Mouse (Mus musculus): ENCODE results near the gene Ift22. TPM values are rescaled to one million over a fixed set of nuclear protein-coding genes. Genes with fewer than 3 reads are reported as not detected.
A peak's percentile ranks its signal among the peaks of the same experiment; 100 is the strongest.
"Not testable (repeated sequence)": the region's sequence is repeated elsewhere in the genome, so short reads cannot be mapped to it uniquely, and the experiment has no call there.

The Ift22 gene
- total RNA-seq, 2 experiments from 2014 or later, result 1.3 to 1.7 TPM

DNA sequence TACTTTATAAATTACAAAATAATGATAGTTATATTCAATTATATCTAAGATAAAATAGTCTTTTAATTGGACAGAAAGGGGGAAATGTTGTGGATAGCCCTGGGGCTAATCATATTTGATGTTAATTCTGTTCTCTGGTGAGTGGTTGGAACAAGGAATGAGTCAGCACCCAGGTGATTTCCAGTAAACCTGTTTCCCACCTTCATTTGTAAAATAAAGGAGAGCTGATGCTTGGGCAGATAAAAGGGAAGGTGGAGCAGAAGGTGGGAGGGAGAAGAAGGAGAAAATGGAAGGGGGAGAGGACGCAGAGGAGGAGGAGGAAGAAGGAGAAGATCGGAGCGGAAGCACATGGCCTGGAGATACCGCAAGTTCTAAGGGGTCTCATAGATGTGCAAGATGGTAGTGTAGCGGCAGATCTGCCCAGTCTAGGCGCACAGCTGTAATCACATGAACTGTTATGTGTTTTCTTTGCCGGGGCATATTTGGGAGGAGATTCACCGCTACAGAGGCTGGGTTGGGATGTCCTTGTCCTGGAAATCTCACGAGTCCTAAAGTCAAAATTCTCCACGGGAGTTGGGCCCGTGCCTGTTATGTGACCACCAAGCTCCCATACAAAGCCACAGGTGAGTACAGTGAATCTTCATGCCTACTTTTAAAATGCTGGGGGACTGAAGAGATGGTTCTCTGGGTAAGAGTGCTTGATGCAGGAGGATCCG, 33.1 kb downstream of the Ift22 start:
- no peak for ATAC-seq (replicated peaks; ENCODE audit: low FRiP score, poor library complexity, severe bottlenecking)

DNA sequence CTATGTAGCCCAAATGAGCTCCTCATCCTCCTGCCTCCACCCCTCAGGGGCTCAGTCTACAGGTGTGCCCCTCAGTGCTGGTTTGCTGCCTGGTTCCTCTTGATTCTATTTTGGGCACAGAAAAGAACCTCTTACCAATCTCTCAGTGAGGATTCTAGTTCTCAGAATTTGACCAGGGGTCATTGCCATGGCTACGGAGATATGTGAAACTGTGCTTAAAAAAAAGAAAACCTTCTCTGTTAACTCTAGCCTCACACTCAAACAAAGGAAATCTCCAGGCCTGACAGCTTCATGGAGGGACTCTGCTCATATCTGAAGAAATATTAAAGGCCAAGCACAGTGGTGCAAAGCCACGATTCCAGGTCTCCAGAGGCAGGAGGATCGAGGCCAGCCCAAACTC, 34.8 kb downstream of the Ift22 start:
- no peak for ATAC-seq (replicated peaks; ENCODE audit: low FRiP score, poor library complexity, severe bottlenecking)

DNA sequence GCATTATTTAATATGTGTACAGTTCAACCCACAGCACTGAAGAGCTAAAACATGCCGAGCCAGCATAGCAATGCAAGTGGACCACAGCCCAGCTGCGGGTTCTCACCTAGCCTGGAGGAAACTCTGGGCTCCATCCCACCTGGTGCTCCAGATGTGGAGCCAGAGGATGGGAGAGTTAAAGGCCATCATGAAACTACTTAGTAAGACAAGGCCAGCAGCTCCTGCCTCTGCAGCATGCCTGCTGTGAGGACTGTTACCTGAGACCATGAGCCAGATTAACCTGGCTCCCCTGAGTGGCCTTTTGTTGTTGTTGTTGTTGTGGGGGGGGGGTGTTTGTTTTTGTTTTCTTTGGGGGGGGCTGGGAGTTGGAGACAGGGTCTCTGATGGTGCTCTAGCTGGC, 35.4 kb downstream of the Ift22 start:
- ATAC-seq (replicated peaks; ENCODE audit: low FRiP score, poor library complexity, severe bottlenecking), result no peak

DNA sequence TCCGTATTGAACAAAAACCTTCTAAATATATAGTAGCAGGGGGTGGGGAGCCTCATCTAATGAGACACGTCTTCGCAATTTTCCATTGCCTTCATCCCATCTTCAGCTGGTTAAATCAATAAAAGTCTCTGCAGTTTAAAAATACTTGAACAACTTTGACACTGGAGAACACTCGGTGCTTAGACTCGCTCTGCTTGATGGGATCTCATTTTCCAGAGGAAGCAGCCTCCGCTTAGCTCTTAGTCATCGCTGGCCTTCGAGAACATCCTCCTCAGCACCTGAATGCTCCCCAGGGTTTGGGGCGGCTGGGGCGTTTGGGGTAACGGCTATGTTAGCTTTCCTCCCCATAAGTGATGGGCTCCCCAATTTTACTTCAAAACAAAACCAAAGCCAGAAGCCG, 37.1 kb downstream of the Ift22 start:
- ATAC-seq (replicated peaks; ENCODE audit: low FRiP score, poor library complexity, severe bottlenecking), result no peak

DNA sequence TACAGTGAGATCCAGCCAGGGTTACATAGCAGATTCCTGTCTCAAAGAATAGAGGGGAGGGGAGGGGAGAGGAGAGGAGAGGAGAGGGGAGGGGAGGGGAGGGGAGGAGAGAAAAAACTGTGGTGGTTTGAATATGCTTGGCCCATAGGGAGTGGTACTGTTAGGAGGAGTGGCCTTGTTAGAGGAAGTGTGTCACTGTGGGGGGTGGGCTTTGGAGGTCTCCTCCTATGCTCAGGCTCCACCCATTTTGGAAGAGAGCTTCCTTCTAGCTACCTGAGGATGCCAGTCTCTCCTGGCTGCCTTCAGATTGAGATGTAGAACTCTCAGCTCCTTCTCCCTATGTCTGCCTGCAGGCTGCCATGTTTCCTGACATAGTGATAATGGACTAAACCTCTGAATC, 39.9 kb downstream of the Ift22 start:
- ATAC-seq (replicated peaks; ENCODE audit: low FRiP score, poor library complexity, severe bottlenecking), result no peak

DNA sequence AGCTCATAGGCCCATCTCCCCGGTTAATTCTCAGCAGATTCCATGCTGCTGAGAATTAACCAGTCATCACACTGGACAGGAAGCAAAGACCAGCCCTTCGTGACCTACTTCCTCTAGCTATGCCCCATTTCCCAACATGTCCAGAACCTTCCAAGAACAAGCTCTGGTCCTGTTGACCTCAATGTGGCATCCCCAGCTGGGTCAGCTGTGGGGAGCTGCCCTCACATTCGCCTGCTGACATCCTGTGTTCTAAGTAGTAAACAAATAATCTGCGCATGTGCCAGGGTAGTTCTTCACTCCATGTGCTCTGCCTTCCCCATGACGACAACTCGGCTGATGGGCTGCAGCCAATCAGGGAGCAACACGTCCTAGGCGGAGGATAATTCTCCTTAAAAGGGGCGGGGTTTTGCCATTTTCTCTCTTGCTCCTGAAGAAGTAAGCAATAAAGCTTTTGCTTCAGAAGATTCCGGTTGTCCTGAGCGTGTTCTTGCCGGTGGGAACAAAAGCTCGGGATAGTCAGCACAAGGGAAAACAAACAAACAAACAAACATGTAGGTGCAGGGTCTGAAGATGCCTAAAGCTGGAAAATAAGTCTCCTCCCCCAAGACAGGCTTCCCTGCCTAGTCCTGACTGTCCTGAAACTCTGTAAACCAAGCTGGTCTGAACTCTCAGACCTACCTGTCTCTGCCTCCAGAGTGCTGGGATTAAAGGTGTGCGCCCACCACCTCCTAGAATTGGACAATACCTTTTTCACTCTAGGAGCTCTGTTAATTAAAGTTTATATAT, 41.8 kb downstream of the Ift22 start:
- ATAC-seq (replicated peaks; ENCODE audit: low FRiP score, poor library complexity, severe bottlenecking), result not testable (repeated sequence)

DNA sequence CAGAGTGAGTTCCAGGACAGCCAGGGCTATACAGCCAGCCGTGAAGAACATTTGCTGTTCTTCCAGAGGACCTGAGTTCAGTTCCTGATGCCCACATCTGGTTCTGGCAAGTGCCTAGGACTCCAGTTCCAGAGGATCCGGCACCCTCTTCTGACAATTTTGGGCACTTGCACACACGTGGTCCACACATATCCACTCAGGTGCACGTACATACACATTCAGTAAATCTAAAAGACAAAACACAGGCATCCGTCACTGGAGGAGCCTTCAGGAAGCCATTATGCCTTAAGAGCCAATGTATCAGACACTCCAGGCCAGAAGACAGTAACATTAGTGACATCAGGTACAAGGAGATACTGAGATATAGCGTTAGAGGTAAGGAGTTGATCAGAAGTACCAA, 42.6 kb downstream of the Ift22 start:
- ATAC-seq (replicated peaks; ENCODE audit: low FRiP score, poor library complexity, severe bottlenecking), result no peak

DNA sequence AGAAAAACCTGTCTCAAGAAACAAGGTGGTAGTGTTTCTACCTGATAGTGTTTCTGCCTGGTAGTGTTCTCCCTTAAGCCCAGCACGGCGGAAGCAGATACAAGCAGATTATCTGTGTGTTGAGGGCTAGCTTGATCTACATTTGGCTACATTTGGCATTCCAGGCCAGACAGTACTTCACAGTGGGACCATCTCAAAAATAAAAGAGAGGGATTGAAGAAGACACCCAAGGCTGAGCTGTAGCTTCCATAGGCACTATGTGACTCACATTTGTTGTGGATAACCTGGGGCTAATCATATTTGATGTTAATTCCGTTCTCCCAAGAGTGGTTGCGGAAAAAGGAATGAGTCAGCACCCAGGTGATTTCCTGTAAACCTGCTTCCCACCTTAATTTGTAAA, 44.2 kb downstream of the Ift22 start:
- no peak for ATAC-seq (replicated peaks; ENCODE audit: low FRiP score, poor library complexity, severe bottlenecking)

DNA sequence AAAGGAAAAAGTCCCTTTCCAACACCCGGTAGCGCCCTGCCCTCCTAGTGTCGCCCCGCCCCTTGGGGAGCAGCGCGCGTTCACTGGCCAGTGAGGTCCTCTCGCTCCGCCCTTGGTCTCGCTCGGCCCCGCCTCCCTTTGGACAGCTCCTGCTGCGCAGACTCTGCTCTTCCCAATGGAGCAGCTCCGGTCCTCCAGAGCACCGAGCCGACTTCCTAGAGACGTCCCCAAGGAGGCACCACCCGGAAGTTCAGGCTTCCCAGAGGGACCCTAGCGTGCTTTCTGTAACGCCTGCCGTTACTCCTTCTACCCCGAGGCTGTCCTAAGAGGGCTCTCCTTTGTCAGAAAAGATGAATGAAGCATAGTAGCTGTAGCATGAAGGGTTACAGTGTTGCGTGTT, 45.1 kb downstream of the Ift22 start, which contains the start of gene Fis1:
Gene Fis1 (plus strand): TSS at position 261 of the 400 bp plus-strand sequence.
- peak; percentile 99 for ATAC-seq (replicated peaks; ENCODE audit: low FRiP score, poor library complexity, severe bottlenecking)

DNA sequence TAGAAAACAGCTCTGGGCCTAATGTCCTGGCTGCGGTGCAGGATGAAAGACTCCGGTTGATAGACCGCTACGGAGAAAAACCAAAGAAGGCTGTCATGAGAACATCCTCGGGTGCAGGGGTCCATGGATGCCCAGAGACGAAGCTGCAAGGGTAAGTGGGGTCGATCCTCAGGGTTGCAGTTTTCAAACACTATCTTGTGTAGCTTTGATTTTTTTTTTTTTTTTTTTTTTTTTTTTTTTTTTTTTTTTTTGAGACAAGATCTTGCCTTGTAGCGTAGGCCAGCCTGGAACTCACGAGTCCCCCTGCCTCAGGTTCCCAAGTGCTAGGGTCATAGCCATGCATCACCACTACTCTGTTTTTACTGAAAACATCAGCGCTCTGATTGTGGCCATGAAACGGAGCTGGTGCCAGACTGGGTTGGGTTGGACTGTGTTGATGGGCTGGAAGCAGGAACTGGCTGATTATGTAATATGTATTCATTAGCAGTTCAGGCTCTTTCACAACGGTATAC, 45.5 kb downstream of the Ift22 start:
- 0 out of 2 replicates have a peak, but pooled peaks have one; percentile 29 for ATAC-seq (replicated peaks; ENCODE audit: low FRiP score, poor library complexity, severe bottlenecking)

DNA sequence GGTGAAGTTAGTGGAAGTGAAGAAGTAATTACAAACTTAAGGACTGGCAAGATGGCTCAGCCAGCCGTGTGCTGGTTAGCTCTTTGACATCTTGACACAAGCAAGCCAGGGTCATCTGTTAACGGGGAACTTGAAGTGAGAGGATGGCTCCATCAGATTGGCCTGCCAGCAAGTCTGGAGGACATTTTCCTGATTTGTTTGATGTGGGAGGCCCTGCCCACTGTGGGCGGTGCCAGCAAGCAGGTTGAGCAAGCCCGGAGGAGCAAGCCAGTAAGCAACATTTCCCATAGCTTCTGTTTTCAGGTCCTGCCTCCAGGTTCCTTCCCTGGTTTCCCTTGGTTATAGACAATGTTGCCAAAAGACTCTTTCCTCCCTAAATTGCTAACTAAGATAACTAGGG, 47.7 kb downstream of the Ift22 start:
- ATAC-seq (replicated peaks; ENCODE audit: low FRiP score, poor library complexity, severe bottlenecking), result no peak

DNA sequence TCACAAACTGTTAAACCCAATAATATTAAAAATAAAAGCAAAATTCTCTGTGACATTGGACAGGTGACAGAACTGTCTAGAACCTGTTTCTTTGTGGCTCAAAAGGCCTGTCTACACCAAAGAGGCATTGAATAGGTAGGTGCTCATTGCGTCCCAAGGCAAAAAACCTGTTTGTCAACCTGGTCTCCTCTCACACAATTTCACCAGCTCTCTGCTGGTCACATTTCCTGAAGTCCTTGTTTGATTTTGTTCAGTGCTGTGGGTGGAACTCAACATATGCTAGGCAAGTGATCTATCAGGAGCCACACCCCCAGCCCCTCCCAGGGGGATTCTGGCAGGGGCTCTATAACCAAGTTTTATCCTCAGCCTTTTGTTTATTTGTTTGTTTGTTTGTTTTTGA, 49.3 kb downstream of the Ift22 start:
- ATAC-seq (replicated peaks; ENCODE audit: low FRiP score, poor library complexity, severe bottlenecking), result no peak

DNA sequence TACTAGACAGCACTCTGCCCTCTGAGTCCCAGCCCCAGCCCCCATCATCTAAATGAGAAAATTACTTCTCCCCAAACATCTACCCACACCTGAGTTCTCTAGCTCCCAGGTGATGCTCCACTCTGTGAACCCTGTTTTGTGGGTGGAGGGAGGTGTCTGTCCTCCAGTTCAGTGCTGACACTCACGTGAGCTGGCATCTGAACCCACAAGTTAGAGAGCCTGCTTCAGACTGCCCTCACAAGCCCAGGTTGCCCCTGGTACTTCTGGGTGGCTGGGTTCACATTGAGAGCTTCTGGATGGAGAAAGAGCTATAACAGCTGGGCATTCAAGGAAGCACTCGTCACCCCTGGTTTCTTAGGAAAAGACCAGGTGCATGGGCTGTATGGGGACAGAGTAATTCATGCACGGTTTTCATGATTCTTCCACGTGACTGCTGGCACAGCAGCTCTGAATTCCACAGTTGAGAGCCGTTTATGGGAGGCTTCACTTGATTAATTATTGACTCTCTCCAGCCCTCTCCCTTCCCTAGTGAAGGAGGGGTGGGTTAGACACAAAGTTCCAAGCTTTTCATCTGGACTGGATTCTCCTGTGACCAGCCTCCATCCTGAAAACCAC, 51.1 kb downstream of the Ift22 start:
- no peak for ATAC-seq (replicated peaks; ENCODE audit: low FRiP score, poor library complexity, severe bottlenecking)

DNA sequence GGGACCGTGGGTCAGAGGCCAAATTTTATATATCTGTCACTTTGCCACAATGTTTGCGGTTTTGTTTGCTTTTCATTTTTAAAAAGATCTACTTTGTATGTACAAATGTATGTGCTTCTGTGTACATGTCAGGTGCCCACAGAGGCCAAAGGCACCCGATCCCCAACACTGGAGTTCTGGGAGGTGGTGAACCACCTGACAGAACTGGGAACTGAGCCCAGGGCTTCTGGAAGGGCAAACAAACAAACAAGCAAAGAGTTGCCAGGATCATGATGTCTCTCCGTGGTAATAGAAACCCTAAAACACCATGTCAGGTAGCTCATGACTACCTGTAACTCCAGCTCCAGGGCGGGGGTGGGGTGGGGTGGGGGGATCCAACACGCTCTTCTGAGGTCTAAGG, 52.1 kb downstream of the Ift22 start:
- no peak for ATAC-seq (replicated peaks; ENCODE audit: low FRiP score, poor library complexity, severe bottlenecking)

DNA sequence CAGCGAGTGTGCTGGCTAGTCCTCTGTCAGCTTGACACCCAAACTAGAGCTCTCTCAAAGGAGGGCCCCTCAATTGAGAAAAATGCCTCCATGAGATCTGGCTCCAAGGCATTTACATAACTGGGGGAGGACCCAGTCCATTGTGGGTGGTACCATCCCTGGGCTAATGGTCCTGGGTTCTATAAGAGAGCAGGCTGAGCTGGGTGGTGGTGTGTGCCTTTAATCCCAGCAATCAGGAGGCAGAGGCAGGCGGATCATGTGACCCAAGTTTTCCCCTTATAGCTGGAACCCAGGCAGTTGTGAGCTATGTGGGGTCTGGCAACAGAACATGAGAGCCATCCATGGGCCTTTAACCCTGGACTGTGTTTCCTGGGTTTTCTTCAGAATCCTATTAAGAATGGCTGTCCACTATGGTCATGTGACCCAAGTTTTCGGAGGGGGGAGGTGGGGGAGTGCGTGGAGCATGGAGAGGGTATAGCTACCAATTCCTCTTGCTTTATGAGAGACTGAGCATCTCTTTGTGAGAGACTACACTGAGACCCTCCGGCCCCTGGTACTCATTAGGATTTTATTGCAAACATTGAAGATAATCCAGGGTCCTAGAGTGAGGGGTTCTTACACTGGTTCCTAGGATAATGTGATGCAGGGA, 53.5 kb downstream of the Ift22 start:
- peak; percentile 1 for ATAC-seq (replicated peaks; ENCODE audit: low FRiP score, poor library complexity, severe bottlenecking)

DNA sequence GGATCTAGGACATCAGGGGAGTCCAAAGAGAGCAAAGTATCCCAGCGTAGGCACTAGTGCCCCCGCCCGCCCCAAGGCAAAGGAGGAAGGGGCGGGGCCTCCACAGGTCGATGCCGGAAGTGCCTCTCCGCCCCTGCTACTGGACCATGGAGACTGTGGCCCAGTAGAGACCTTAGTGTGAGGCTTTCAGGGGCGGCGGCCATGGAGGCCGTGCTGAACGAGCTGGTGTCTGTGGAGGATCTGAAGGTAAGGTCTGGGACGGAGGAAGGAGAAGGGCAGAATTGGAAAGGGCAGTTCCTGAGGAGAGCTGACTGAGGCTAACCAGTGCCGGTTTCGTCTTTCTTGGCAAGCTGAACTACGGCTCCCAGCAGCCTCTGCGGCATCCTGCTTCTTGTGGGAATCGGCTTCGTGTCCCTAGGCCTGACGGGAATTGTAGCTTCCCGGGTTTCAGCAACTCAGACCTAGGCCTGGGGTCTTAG, 54.1 kb downstream of the Ift22 start:
- peak; percentile 85 for ATAC-seq (replicated peaks; ENCODE audit: low FRiP score, poor library complexity, severe bottlenecking)

DNA sequence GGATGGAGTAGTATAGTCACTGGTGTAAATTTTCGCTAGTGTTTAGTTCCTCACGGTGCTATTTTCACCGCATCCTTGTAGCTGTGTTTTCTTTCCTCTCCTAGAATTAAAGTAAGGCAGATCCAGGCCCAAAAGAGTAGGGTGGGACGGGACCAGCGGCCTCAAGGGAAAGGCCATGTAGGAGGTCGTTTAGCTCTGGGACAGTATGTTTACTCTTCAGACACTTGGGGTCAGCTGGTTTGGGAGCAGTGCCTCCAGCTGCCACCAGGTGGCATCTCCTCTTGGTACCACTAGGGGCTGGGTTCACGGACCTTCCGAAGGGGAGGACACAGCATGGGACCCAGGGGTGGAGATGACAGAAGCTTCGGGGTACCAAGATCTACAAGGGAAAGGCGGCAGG, 54.6 kb downstream of the Ift22 start:
- peak; percentile 80 for ATAC-seq (replicated peaks; ENCODE audit: low FRiP score, poor library complexity, severe bottlenecking)

DNA sequence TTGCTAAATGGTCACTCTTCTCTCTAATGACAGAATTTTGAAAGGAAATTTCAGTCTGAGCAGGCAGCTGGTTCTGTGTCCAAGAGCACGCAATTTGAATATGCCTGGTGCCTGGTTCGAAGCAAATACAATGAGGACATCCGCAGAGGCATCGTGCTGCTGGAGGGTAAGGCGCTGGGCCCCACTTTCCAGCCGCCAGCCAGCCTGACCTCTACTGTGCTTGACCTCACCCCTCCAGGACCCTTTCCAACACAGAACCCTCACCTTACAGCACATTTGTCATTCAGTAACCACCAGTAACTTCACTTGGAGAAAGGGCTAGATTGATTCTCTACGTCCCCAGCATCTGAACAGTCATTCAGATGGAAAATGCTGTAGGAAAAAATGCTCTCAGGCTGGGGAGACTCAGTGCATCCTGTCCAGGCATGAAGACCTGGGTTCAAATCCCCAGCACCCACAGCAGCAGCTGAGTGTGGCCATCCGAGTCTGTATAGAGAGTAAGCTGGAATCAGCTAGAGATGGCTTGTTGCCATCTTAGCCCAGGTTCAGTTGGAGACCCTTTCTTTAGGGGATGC, 55.1 kb downstream of the Ift22 start:
- ATAC-seq (replicated peaks; ENCODE audit: low FRiP score, poor library complexity, severe bottlenecking), result no peak

Measured in erythroblast, adult 5-6 weeks (primary cell).